Mouse (Mus musculus): ENCODE data around the gene Sf3b4. TPM values are rescaled to one million over a fixed set of nuclear protein-coding genes. Genes with fewer than 3 reads are reported as not detected.

The Sf3b4 gene
- polyA plus RNA-seq (2012; rRNA removed), result 122 and 154 TPM in 2 replicates

DNA sequence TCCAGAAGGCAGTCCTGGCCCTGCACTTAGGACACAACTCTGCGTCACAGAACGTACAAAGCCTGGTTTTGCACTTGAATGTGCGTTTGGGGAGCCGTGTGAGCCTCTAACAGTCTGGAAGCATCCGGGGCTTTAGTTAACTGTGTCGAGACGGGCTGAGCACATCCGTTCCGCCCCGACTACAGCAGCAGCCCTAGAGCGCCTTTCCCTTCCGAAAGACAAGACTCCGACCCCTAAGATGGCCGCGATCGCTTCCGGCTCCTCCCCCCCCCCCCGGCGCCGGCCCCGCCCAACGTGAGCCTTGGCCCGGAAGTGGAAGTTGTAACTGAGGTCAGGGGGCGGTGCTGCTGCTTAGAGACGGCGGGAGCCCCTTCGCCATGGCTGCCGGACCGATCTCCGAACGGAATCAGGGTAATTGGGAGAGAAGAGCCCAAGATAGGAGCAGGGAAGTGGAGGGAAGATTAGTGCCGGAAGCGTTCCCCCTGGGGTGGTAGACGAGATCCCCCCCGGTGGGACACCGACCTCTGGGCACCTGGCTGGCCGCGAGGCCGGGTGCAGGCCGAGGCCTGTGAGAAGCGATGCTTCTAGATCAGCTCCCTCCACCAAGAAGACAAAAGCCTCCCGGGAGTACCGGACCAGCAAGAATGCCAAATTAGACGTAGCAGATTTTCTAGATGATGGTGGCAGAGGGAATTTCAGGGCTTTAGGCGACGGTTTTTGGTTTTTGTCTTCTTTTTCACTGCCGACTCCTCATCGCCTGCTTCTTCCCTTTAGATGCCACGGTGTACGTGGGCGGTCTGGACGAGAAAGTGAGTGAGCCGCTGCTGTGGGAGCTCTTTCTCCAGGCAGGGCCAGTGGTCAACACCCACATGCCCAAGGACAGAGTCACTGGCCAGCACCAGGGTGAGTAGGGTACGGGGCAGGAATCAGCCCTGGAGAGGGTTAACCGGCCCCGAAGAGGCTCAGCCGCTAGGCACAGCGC lies at the start of gene Sf3b4:
Sf3b4 (plus strand) TSS at position 136 of the 982 bp plus-strand sequence.

DNA sequence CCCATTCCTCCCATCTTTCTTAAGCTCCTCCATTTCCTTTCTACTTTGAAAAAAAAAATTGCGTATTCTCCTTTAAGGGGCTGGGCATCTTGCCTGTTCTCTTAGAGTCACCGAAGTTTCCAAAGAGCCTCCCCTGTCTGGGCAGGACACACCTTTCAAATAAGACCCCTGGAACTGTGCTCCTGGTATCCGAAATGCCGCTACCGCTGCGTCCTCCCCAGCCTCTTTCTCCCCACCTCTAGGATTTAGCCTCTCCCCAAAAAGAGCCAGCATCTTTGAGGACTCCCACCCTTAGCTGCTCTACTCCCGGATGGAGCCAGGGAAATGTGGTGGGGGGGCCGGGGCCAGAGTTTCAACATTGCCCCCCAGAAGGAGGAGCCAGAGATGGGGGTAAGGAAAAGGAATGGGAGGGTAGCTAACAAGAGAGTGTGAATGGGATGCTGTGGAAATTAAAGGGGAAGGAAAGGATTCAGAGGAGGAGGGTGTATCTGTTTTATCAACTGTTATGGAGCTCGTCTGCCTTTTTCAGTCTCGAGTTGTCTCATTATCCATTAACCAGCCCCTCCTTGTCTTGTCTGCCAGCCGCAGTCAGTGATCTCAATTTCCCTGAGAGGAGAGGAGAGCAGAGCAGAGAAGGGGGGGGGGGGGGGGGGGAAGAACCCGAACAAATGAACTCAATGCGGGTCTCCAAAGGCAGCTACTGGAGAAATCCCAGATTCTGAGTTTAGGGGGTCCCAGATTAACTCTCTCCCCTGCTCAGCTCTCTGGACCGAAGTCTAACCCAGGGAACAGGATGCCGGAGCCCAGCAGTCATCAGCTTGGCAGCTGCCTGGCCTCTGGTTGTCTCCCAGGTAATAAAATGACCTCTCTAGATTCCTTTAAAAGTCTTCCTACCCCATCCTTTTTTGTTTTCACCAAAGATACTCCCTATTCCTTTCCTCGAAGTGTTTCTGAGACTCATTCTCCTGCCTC lies 10.0 kb upstream of the Sf3b4 start, which contains the start of gene Mtmr11:
Mtmr11 (plus strand) TSS at position 136 of the 972 bp plus-strand sequence.

DNA sequence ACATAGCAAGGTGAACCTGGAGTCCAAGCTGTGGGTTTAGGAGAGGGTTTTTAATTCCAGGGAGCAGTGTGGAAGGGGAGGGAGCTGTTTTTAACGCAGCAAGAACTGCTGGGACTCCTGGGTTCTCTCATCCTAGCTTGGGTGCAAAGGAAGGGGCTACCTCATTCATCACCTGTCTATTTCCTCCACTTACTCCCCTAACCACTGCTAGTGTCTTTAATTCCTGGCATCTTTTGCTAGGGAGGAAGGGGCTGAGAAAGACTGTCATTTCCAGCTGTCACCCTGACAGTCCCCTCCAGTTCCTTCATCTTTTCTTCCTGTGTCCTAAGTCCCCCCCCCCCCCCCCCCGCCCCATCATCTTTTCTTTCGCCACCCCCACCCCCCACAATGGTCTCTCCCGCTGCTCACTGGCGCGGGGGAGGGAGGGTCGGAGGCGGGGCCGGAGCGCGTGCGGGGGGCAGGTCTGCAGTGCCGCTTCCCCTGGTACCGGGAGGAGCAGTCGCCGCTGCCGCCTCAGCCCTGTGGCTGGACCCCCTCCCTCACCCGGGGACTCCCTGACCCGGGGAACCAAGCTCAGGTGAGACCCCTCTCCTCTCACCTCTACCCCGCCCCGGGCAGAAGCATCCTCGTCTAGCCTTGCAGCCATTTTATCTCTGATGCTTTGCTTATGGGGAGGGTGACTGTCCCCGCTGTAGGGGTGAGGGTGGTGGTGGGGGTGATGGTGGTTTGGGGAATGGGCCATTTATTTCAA lies 8.8 kb downstream of the Sf3b4 start, which contains the start of gene Sv2a:
Sv2a (plus strand) TSS at position 425 of the 751 bp plus-strand sequence.

DNA sequence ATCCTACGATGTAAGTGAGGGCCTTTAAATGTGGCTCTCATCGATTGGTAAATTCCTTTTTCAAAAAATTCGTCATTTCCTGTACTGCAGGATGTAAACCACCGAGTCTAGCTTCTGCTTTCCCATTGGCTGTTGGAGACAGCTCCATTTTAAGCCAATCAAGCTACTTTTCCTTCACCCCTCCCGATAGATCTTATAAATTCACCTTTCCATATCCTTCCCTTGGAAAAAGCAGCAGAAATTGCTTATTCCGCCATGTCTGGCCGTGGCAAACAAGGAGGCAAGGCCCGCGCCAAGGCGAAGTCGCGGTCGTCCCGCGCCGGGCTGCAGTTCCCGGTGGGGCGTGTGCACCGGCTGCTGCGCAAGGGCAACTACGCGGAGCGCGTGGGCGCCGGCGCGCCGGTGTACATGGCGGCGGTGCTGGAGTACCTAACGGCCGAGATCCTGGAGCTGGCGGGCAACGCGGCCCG lies 47.6 kb downstream of the Sf3b4 start, which contains the start of the genes Bola1 and Hist2h2ab:
Bola1 (minus strand) TSS at position 49 of the 470 bp plus-strand sequence.
Hist2h2ab (plus strand) TSS at position 205 of the 470 bp plus-strand sequence.

DNA sequence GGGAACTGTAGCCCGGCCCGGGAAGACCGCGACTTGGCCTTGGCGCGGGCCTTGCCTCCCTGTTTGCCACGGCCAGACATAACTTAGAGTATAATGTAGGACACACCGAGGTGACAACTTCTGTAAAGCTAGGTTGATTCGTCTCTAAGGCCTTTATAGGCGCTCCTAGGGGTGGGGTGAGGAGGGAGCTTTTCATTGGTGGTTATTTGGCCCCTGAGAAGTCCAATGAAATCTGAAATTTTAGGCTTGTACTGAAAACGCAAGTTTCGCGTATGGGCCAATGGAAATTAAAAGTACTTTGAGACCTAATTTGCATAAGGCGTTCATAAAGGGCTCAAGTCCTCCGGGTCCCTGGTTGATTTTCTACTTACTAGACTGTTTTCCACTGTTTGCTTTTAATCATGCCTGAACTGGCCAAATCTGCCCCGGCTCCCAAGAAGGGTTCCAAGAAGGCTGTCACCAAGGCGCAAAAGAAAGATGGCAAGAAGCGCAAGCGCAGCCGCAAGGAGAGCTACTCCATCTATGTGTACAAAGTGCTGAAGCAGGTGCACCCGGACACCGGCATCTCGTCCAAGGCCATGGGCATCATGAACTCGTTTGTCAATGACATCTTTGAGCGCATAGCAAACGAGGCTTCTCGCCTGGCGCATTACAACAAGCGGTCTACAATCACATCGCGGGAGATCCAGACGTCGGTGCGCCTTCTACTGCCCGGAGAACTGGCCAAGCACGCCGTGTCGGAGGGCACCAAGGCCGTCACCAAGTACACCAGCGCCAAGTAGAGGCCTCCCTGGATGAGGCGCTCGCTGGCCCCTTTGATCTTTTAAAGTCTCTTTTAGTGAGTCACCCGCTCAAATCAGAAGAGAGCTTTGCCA lies 48.9 kb downstream of the Sf3b4 start, which contains the start of the genes Hist2h2ac and Hist2h2be:
Hist2h2ac (minus strand) TSS at position 116 of the 875 bp plus-strand sequence.
Hist2h2be (plus strand) TSS at position 355 of the 875 bp plus-strand sequence.

Other genes starting within 250 kb of the Sf3b4 start
- gene Anp32e, start 243.1 kb upstream of the Sf3b4 start, polyA plus RNA-seq (2012; rRNA removed), result 18.5 and 26.0 TPM in 2 replicates
- gene Plekho1, start 176.3 kb upstream of the Sf3b4 start, polyA plus RNA-seq (2012; rRNA removed), result 46.0 and 57.5 TPM in 2 replicates
- gene Vps45, start 113.9 kb upstream of the Sf3b4 start, polyA plus RNA-seq (2012; rRNA removed), result 2.9 and 3.2 TPM in 2 replicates
- 22.1 and 34.9 TPM in 2 replicates for gene Otud7b, start 67.8 kb upstream of the Sf3b4 start, polyA plus RNA-seq (2012; rRNA removed)
- 14.5 and 15.9 TPM in 2 replicates for gene Mtmr11, start 10.3 kb upstream of the Sf3b4 start, polyA plus RNA-seq (2012; rRNA removed)
- 5.5 and 5.7 TPM in 2 replicates for gene Sv2a, start 8.8 kb downstream of the Sf3b4 start, polyA plus RNA-seq (2012; rRNA removed)
- gene Bola1, start 47.4 kb downstream of the Sf3b4 start, polyA plus RNA-seq (2012; rRNA removed), result 105 and 109 TPM in 2 replicates
- gene Hist2h2ab, start 47.5 kb downstream of the Sf3b4 start, polyA plus RNA-seq (2012; rRNA removed), result 9.3 and 11.4 TPM in 2 replicates
- 22.9 and 40.9 TPM in 2 replicates for gene Hist2h2ac, start 48.5 kb downstream of the Sf3b4 start, polyA plus RNA-seq (2012; rRNA removed)
- 5.9 and 6.1 TPM in 2 replicates for gene Hist2h2be, start 48.8 kb downstream of the Sf3b4 start, polyA plus RNA-seq (2012; rRNA removed)
- gene Hist2h3c2, start 66.8 kb downstream of the Sf3b4 start, polyA plus RNA-seq (2012; rRNA removed), result 107 and 146 TPM in 2 replicates
- 214 and 474 TPM in 2 replicates for gene Hist2h2aa2, start 67.9 kb downstream of the Sf3b4 start, polyA plus RNA-seq (2012; rRNA removed)
- 589 and 615 TPM in 2 replicates for gene Hist2h2aa1, start 73.2 kb downstream of the Sf3b4 start, polyA plus RNA-seq (2012; rRNA removed)
- not detected in 2 replicates for gene Hist2h3c1, start 74.4 kb downstream of the Sf3b4 start, polyA plus RNA-seq (2012; rRNA removed)
- gene Hist2h4, start 91.0 kb downstream of the Sf3b4 start, polyA plus RNA-seq (2012; rRNA removed), result 5.9 and 6.5 TPM in 2 replicates
- 118 and 152 TPM in 2 replicates for gene Hist2h3b, start 96.3 kb downstream of the Sf3b4 start, polyA plus RNA-seq (2012; rRNA removed)
- 6.8 and 7.4 TPM in 2 replicates for gene Hist2h2bb, start 97.4 kb downstream of the Sf3b4 start, polyA plus RNA-seq (2012; rRNA removed)
- gene Fcgr1, start 121.6 kb downstream of the Sf3b4 start, polyA plus RNA-seq (2012; rRNA removed), result 3.9 and 5.4 TPM in 2 replicates